Mouse (Mus musculus): ENCODE measurements at regions not wholly inside any gene's neighbourhood (a gene's known extent, or its start where the extent isn't known, plus 50 kb on each side); places are given as distances from the start of the nearest gene placed in this dataset.

- DNase-seq (ENCODE audit: low spot score in 2 of 2): no peak
Observed at GRCm38 (mm10) chr1:138011581-138011980, 163.9 kb downstream of the Ptprc start.

DNA sequence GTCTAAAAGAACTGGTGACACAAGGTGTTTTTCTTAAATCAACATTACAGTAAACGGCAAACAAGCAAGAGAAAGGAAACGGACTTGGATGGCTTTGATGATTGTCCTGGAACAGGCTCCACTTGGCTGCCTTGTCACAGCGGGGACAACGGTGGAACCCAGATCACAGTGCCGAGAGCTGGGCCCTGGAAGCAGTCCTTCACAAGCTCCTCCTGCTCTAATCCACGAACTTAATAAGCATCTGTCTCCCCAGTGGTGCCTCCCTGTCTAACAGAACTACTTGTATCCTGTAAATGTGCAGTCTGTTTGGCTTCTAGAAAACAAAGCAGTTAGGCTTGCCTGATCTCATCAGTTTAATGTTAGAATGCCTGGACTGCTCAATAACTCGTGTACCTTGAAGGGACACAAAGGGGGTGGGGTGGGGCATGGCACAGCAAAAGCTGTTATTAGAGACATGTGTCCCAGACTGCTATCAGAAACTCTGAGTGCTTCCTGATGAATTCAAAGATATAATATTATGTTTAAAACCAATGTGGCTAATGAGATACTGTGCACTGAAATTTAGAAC, 164.5 kb downstream of the Ptprc start:
- DNase-seq (ENCODE audit: low spot score in 2 of 2): no peak

DNA sequence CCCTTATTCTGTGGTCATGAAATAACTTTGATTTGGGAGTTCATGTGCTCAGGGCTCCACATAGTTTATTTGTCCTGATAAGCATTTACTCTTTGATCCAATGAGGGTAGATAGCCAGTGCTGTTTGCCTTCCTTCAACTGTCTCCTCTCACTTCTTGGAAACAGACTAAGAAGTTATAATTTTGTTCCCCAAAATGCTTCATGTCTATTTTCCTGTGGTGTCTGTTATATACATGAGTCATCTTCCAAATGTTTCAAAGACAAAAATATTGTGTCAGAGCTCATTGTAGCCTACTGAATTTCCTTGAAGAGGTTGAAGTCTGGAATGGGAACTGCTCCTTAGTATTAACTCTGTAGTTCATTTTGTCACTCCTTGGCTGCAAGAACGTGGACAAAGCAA, 168.7 kb downstream of the Ptprc start:
- no peak for DNase-seq (ENCODE audit: low spot score in 2 of 2)

- DNase-seq (ENCODE audit: low spot score in 2 of 2): no peak
Observed at GRCm38 (mm10) chr1:138004319-138004718, 171.2 kb downstream of the Ptprc start.

DNA sequence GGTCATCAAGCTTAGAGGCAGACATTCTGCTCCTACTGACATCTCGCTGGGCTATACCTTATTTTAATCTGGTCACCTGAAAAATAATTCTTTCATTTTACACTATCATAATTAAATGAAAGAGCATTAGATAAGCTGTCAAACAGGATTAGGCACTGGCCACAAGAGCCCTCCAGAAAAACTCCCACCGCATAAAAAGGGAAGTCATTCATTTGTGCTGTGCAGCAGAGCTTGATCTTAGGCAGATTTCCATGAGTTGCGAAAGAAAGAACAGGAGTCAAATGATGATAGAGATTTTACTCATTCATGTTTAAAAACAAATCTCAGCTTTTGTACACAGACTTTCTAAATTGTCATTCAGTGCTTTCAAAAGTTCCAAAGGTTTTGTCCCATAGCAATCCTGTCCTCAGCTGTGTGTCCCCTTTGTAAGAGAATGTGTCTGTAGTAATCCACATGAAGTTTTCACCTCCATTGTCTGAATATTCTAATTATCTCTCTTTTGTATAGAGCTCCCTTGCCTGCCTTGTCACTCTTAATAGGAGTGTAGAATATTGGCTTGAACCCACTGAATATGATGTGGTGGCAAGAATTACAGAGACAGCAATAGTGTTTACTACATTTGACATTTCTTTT, 176.1 kb downstream of the Ptprc start:
- no peak for DNase-seq (ENCODE audit: low spot score in 2 of 2)

DNA sequence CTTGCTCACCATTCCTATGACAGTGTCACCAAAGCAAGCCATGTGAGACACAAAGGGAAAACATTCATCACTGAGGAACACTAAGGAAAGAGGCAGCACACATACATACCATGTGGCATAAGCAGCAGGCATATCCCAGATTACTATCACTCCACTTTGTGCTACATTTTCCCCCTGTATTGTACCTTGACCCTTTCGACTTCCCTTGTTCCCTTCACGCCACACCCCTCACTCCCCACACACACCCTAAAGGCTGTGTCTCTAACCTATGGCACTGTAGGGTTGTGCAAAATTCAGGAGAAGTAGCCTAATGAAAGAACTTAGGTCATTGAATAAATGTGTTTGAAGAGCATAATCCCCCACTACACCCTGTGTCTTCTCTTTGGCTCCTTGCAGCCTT, 179.5 kb downstream of the Ptprc start:
- DNase-seq (ENCODE audit: low spot score in 2 of 2): no peak

- DNase-seq (ENCODE audit: low spot score in 2 of 2): no peak
Observed at GRCm38 (mm10) chr1:137991936-137992335, 183.6 kb downstream of the Ptprc start.

DNA sequence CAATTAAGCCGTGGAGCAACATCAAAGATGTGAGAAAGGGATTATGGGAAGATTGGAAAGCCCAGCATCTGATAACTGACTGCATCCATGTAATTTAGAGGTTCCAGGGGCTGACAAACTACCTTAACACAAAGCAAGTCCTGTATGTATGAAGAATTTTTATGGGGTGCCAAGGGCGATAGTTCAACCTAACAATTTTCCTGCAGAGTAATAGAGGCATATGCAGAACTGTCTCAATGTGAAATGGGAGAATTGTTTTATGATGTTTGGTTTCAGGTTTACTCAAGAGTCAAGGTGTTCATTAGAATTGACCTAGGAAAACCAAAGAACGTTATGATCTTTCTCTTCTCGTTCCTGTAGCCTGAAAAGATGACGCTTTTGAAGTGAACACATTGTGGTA, 184.1 kb downstream of the Ptprc start:
- DNase-seq (ENCODE audit: low spot score in 2 of 2): no peak

DNA sequence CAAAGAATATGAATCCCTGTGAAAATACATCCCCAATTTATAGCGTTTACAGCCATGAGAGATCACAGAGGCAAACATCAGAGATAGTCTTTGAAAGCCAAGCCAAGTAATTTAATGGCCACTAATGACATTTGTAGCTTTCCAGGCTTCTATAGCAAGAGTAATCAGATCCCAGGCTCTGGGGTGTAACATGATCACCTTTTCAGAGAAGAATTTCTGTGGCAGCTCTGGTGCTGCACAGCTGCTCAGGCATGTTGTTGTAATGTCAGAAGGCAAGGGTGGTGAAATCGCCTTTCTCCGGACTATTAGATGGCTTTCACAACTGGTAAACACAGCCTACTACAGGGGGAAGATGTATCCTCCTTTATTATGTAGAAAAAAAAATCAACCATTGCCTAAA, 202.1 kb downstream of the Ptprc start:
- no peak for DNase-seq (ENCODE audit: low spot score in 2 of 2)

DNA sequence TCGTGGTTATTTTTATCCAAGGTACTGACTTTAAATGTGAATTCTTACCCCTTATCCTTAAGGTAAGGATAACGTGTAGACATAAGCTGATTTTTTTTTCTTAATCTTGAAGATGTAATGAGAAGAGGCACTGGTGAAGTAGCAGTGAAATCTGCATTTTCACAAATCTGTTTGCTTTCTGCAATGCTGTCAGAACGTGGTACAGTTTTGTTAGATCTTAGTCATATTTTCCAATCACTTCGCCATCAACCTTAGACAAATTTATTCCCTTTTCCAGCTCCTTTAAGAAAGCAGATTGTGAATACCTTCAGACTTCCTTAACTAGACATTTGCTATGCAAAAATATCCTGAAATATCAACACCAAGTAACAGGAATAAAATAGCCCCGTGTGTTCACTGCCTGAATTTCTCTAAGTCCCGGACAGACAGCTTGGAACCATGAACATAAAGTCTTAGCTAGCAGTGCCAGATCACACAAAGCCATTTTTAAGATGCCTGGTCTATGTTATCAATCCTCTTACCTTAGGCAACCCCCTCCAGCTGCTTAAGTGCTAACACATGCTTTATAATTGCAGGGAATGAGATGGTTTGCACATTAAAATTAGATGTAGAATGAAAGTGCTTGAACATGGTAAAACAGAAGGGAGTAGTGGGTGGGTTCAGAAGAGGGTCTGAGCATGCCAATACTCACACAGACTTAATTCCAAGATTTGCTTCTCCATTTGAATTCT, 202.7 kb downstream of the Ptprc start:
- DNase-seq (ENCODE audit: low spot score in 2 of 2): no peak

DNA sequence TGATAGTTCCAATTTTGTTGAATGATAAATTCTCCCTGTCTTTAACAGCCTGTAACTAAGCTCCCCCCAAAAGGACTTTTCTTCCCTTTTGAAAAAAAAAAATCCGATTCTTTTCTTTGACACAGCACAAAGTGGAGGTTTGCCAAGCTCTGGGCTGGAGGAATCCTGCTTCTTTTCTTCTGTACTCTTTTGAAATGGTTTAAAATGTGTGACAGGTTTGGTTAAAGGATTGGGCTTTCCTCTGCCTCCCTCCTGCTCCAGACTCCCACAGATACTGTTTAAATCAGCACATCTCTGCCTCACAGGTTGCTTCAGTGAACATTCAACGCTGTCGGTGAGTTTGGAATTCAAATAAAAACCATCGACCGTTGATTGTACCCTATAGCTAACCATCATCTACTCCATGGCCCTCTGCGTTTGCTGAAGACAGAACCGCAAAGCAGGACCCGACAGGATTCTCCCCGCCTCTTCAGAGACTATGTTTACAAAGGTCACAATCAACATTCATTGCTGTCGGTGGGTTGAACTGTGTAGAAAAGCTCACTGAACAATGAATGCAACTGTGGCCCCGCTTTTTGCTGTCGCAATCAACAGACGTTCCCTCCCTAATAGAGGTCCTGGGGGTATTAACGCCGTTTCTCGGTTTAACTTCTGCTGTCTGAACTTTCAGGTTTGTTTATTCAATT, 209.2 kb downstream of the Ptprc start:
- DNase-seq (ENCODE audit: low spot score in 2 of 2): no peak

GRCm38 (mm10) chr1:137963656-137964055, 211.9 kb downstream of the Ptprc start:
- no peak for DNase-seq (ENCODE audit: low spot score in 2 of 2)

- no peak for DNase-seq (ENCODE audit: low spot score in 2 of 2)
Observed at GRCm38 (mm10) chr1:137958040-137958439, 217.5 kb downstream of the Ptprc start.

- no peak for DNase-seq (ENCODE audit: low spot score in 2 of 2)
Observed at GRCm38 (mm10) chr1:137955993-137956392, 219.5 kb downstream of the Ptprc start.

GRCm38 (mm10) chr1:137955139-137955538, 220.4 kb downstream of the Ptprc start:
- no peak for DNase-seq (ENCODE audit: low spot score in 2 of 2)

DNA sequence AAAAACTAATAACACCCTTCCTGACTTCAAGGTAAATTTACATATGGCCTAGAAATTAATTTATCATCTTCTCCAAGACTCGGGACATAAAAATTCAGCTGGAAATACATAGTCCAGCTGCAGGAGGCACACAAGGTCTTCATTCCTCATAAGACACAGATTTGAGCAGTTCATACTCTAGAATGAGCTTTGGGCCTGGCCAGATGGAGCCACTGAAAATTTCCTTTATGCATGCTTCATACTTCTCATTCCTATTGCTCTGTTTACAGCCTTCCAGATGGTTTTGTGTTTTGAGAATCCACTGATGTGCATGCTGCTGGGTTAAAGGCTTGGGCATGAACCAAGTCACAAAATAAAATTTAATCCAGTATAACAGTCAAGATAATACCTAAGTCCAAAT, 222.1 kb downstream of the Ptprc start:
- no peak for DNase-seq (ENCODE audit: low spot score in 2 of 2)

DNA sequence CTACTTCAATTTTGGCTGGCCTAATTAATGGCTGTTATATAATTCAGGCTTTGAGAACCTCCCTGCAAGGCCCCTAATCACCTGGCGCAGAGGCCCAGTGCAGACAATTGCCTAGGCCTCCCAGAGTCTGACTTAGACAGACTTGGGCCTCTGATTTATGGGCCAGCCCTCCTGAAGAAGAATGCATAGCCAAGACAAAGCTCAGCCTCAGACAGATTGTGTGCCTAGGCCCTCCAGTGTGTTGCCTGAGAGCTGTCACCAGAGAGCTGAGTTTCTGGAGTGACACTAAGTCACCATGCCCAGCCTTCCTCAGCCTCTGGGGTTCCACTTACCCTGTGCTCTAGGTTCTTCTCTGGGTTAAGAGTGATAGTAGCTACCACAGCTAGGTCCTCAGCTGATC, 222.7 kb downstream of the Ptprc start:
- DNase-seq (ENCODE audit: low spot score in 2 of 2): no peak

- no peak for DNase-seq (ENCODE audit: low spot score in 2 of 2)
Observed at GRCm38 (mm10) chr1:137947900-137948299, 227.6 kb downstream of the Ptprc start.

- DNase-seq (ENCODE audit: low spot score in 2 of 2): no peak
Observed at GRCm38 (mm10) chr1:137941776-137942522, 233.6 kb downstream of the Ptprc start.

- DNase-seq (ENCODE audit: low spot score in 2 of 2): no peak
Observed at GRCm38 (mm10) chr1:137935746-137936145, 239.8 kb downstream of the Ptprc start.

DNA sequence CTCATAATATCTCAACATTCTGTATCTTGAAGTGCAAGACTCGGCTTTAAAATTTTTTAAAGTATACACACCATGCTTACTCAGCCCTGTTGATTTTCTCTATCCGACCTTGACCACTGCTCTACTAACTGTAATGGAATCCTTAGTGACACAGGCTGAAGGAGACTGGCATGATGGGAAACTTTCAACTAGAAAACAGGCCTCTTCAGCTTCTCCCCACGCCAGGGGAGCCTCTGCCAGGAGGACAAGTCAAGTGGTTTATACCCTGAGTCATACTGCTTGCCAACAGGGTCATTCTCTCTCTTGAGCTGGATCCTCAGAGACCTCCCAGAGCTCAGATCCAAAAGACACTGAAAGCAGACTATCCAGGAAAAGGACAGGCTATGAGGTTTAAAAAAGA, 245.7 kb downstream of the Ptprc start:
- no peak for DNase-seq (ENCODE audit: low spot score in 2 of 2)

DNA sequence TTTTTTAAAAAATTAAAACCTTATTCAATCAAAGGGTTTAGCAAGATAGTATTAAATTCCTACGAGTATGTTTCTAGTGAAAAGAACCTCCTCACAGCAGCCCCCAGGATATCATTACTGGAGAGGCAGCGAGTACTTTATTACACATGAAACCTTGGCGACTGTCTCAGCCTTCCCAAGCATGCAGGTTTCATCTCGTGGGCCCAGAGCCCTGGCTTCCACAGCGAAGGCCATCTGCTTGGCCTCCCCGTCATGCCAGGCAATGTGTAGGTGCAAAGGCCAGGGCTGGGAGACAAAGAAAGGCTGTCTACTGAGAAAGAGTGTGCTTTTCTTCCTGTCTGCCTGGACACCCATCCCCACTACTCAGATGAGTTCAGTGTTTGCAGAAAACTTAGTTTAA, 247.0 kb downstream of the Ptprc start:
- no peak for DNase-seq (ENCODE audit: low spot score in 2 of 2)
